Mouse (Mus musculus) G1E (cell line): ENCODE measurements around the gene Omt2b. TPM values are rescaled to one million over a fixed set of nuclear protein-coding genes. Genes with fewer than 3 reads are reported as not detected.
A peak's percentile ranks its signal among the peaks of the same experiment; 100 is the strongest.

Experiments
- ATAC-seq: 2 replicates; pipeline ENCODE4 v1.8.0; 2016; ENCODE audit warnings: mild to moderate bottlenecking; ENCODE audit not compliant: insufficient number of reproducible peaks, poor library complexity, low FRiP score, severe bottlenecking; ENCODE audit errors: extremely low read depth
- DNase-seq: peaks from one replicate; pipeline ENCODE4 v3.0.0; 2012; ENCODE audit warnings: low spot score
- H3K27me3 ChIP-seq: 2 replicates; pipeline ENCODE4 v1.6.1; 2012; ENCODE audit warnings: mild to moderate bottlenecking, low read length, inconsistent platforms; ENCODE audit not compliant: insufficient read depth
- H3K36me3 ChIP-seq: replicated peaks from 2 replicates; pipeline ENCODE3; 2012; ENCODE audit warnings: mild to moderate bottlenecking, inconsistent platforms
- H3K4me1 ChIP-seq: 2 replicates; pipeline ENCODE4 v1.6.1; 2012; ENCODE audit warnings: low read depth, low read length, inconsistent platforms, mixed read lengths; ENCODE audit not compliant: insufficient read depth
- H3K4me3 ChIP-seq: 2 replicates; pipeline ENCODE4 v1.5.1; 2012; ENCODE audit warnings: low read depth, mild to moderate bottlenecking, inconsistent platforms, low read length, moderate library complexity, mixed read lengths
- H3K9me3 ChIP-seq: replicated peaks from 2 replicates; pipeline ENCODE4 v1.6.1; 2012; ENCODE audit warnings: inconsistent platforms
- CTCF ChIP-seq: IDR thresholded peaks from 2 replicates; pipeline ENCODE4 v1.5.1; 2012; ENCODE audit warnings: low read depth, low read length, inconsistent platforms, mixed read lengths
- GATA1 ChIP-seq: IDR thresholded peaks from 2 replicates; pipeline ENCODE4 v1.6.1; 2012; ENCODE audit warnings: borderline replicate concordance, low read length, inconsistent platforms, mixed read lengths
- GATA2 ChIP-seq: IDR thresholded peaks from 2 replicates; pipeline ENCODE4 v1.6.1; 2012; ENCODE audit warnings: low read depth, low read length, inconsistent platforms, borderline replicate concordance
- POLR2AphosphoS5 ChIP-seq: IDR thresholded peaks from 2 replicates; pipeline ENCODE4 v1.6.1; 2012; ENCODE audit warnings: low read depth, low read length, inconsistent platforms; ENCODE audit not compliant: insufficient replicate concordance
- TAL1 ChIP-seq: conservative IDR thresholded peaks from 2 replicates; pipeline ENCODE4 v1.6.1; 2012; ENCODE audit warnings: low read depth, low read length, inconsistent platforms, mixed read lengths
- polyA plus RNA-seq: library from polyadenylated mRNA; stranded (reverse); fragments of >175 nt; gene quantifications from 2 replicates; pipeline ENCODE4 v1.2.3, GENCODE M21; 2012
- total RNA-seq, 2 experiments: library from RNA; stranded (forward) in 1 of 2; stranded (reverse) in 1 of 2; fragments of 200-1000 nt in 1 of 2; fragments of >200 nt in 1 of 2; fragmentation: Nextera tagmentation in 1 of 2; gene quantifications; 2 replicates each; pipeline ENCODE4 v1.2.3; 2014 to 2017

The Omt2b gene
- total and polyA plus RNA-seq, 3 experiments: 0.04 TPM; not detected in 2

- Histone ChIP-seq H3K4me3 (no peak overlapping the region), H3K27me3 (peaks cover 11% of the 10 kb centered on the region), H3K9me3 (no peaks in the 10 kb centered on the region), H3K36me3 (no peaks in the 10 kb centered on the region), H3K4me1 (no peaks in the 10 kb centered on the region)
- no peak for DNase-seq
- ATAC-seq: no peak
- no peak for TF ChIP-seq CTCF
- TF ChIP-seq TAL1: no peak
- no peak for TF ChIP-seq POLR2AphosphoS5
- no peak for TF ChIP-seq GATA1
- TF ChIP-seq GATA2: no peak
Observed at GRCm38 (mm10) chr9:78351504-78352220, 24.3 kb downstream of the Omt2b start.

DNA sequence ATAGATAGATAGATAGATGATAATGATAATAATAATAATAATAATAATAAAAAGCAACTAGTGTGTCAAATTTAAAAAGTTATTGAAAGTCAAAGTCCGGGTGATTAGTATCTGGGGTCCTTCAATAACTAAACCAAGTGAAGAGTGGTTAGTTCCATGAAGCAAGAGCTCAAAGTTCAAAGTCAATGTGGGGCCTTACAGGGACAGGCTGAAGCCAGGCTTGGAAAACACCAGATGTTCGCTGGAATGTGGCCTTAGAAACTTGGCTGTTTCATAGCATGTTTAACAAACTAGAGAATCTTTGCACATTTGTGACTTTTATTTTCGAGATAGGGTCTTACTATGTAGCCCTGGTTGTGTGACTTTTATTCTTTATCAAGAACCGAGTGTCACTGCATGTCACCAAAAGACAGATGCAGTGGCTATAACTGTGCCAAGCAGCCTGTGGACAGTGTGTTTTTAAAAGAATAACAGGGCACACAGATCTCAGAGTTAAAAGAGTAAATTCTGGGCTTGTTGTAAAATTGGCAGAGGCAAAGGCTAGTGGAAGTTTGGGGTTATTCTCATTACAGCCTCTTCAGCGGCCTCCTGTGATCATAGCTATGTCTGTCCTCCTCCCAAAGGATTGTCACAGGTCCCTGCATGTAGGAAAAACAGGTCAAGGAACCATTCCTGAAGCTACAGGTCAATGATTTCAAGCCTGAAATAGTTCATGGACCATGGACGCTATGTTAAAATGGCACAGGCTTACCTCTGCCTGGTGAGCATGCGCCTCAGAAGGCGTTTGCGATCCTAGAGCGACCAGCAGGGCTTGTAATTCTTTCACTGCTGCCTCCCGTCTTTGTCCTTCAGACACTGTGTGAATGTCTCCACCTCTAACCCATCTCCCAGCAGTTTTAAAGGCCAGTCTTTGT is 27.5 kb downstream of the Omt2b start:
- ATAC-seq (no peak), DNase-seq (no peak)
- H3K4me3 ChIP-seq: no peak overlapping the region

DNA sequence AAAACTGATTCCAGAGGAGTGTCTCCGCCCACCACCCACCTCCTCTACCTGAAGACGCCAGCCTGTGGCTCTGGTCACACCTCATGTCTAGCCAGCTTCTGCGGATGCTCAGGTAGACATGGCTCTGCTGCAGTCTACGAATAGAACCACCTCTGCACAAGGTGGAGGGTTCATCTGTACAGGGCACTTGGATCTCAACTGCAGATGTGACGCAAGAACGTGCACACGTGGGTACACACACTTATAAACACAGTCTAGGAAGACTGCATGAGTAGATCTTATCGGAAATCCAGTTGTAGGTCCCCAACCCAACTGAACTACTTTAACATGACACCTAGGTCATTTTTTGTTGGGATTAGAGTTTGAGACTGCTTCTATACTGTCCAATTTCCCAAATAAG is 28.2 kb downstream of the Omt2b start, which contains the start of gene Gsta2:
Gsta2 (minus strand) TSS at position 178 of the 400 bp plus-strand sequence.
- Histone ChIP-seq H3K4me1 (no peaks in the 10 kb centered on the region), H3K27me3 (0 out of 2 replicates have a peak, but pooled peaks cover 6% of the 10 kb centered on the region), H3K4me3 (no peak within 1 kb of the TSS), H3K36me3 (no peaks in the 10 kb centered on the region), H3K9me3 (no peaks in the 10 kb centered on the region)
- no peak for ATAC-seq
- TF ChIP-seq CTCF (no peak), GATA2 (no peak), POLR2AphosphoS5 (no peak), TAL1 (no peak), GATA1 (no peak)
- DNase-seq: no peak

More for the DNA sequence above, 27.5 kb downstream of the Omt2b start:
- Histone ChIP-seq H3K36me3 (no peaks in the 10 kb centered on the region), H3K9me3 (no peaks in the 10 kb centered on the region), H3K27me3 (0 out of 2 replicates have a peak, but pooled peaks cover 6% of the 10 kb centered on the region), H3K4me1 (no peaks in the 10 kb centered on the region)
- TF ChIP-seq POLR2AphosphoS5: no peak

- TF ChIP-seq TAL1 (no peak), CTCF (peak; percentile 65)
- Histone ChIP-seq H3K4me1 (no peaks in the 10 kb centered on the region), H3K36me3 (no peaks in the 10 kb centered on the region), H3K9me3 (no peaks in the 10 kb centered on the region), H3K4me3 (no peak overlapping the region), H3K27me3 (0 out of 2 replicates have a peak, but pooled peaks cover 4% of the 10 kb centered on the region)
- ATAC-seq (no peak), DNase-seq (peak; percentile 20)
Observed at GRCm38 (mm10) chr9:78358053-78358452, 30.7 kb downstream of the Omt2b start.

- no peak for DNase-seq
- Histone ChIP-seq H3K4me1 (no peaks in the 10 kb centered on the region), H3K36me3 (no peaks in the 10 kb centered on the region), H3K4me3 (no peak overlapping the region), H3K27me3 (peaks cover 2% of the 10 kb centered on the region; the same call in 1 of the 2 replicates), H3K9me3 (no peaks in the 10 kb centered on the region)
- TF ChIP-seq GATA1 (no peak), CTCF (no peak), GATA2 (no peak), TAL1 (no peak), POLR2AphosphoS5 (no peak)
- no peak for ATAC-seq
Observed at GRCm38 (mm10) chr9:78359750-78360483, 32.5 kb downstream of the Omt2b start.

DNA sequence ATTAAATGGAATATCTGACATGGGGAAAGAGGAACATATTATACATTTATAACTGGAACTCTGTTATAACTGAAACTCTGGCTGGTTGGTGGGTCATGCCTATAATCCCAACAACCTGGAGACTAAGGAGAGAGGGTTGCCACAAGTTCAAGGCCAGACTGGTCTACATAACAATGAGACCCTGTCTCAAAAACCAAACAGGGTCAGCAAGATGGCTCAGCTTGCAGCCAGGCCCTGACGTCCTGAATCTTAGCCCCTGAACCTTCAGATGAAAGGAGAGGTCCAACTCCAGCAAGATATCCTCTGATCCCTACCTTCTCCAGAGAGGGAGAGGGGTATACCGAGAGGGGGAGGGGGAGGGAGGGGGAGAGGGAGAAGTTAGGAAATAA is 33.1 kb downstream of the Omt2b start:
- Histone ChIP-seq H3K4me3 (no peak overlapping the region), H3K9me3 (no peaks in the 10 kb centered on the region), H3K36me3 (no peaks in the 10 kb centered on the region), H3K27me3 (peaks cover 3% of the 10 kb centered on the region; the same call in 1 of the 2 replicates), H3K4me1 (no peaks in the 10 kb centered on the region)
- no peak for ATAC-seq
- no peak for DNase-seq
- no peak for TF ChIP-seq POLR2AphosphoS5
